ENCODE assay signal across 9 mouse cellular contexts in genomic region chr19:46435492-46435891, GRCm38 (mm10). TPM values are rescaled to one million over a fixed set of nuclear protein-coding genes. Genes with fewer than 3 reads are reported as not detected.
A peak's percentile ranks its signal among the peaks of the same experiment; 100 is the strongest.
DNase-seq lines count a peak whose midpoint lies in the region; ATAC-seq and TF ChIP-seq lines count a peak whose summit lies in the region.
"Had no signal": no experiment of that assay in that cellular context is flagged by ENCODE, and none has a peak within 500 bp of the region (broad histone marks: within the 10 kb centered on the region; RNA-seq: fewer than 3 reads in every experiment).

No protein-coding gene starts in this region.

- TF ChIP-seq POLR2A in bone marrow, adult 2 months (IDR thresholded peaks at IDR 0.05; ENCODE audit: borderline replicate concordance, control insufficient read depth, low read depth, low read length), result no peak

- no peak overlapping the region for H3K4me3 ChIP-seq in kidney, postnatal 0 days (replicated peaks; ENCODE audit: low read depth, low read length)
- no peak overlapping the region for H3K4me3 ChIP-seq in kidney, embryonic 16.5 days (ENCODE audit: low read length)
- H3K4me3 ChIP-seq in bone marrow, adult 2 months (replicated peaks; ENCODE audit: control insufficient read depth, low read depth, low read length), result no peak overlapping the region

- DNase-seq in kidney, postnatal 0 days (ENCODE audit: low spot score), result peak; percentile 44
- peak; percentile 44 for DNase-seq in CD4-positive helper T cell, adult 2 months (ENCODE audit: low read depth, low spot score)
- DNase-seq in layer of hippocampus, adult 11-12 months (ENCODE audit: low spot score), result no peak
- no peak for DNase-seq in kidney, postnatal 36 days
- DNase-seq: gastrocnemius, postnatal 36 days had no signal

- no peak for ATAC-seq in kidney, postnatal 0 days (replicated peaks; ENCODE audit: low FRiP score, low read depth)
- ATAC-seq in kidney, embryonic 16.5 days (ENCODE audit: low FRiP score, low TSS enrichment), result no peak
- peak; percentile 40; the same call in 1 of the 2 replicates for ATAC-seq in megakaryocyte, adult 5-6 weeks (ENCODE audit: poor library complexity, severe bottlenecking)
- no peak for ATAC-seq in inflammation-experienced regulatory T-cells, adult 6 months

- no peaks in the 10 kb centered on the region for H3K27me3 ChIP-seq in kidney, postnatal 0 days (ENCODE audit: insufficient read depth, low read length)
- no peaks in the 10 kb centered on the region for H3K27me3 ChIP-seq in kidney, embryonic 16.5 days (ENCODE audit: insufficient read depth, low read length)

- no peaks in the 10 kb centered on the region for H3K9me3 ChIP-seq in kidney, postnatal 0 days (replicated peaks; ENCODE audit: low read length)
- H3K9me3 ChIP-seq in kidney, embryonic 16.5 days (ENCODE audit: low read length), result no peaks in the 10 kb centered on the region

- peaks cover under 1% of the 10 kb centered on the region; the same call in 1 of the 2 replicates for H3K4me1 ChIP-seq in kidney, postnatal 0 days (replicated peaks; ENCODE audit: insufficient read depth, low read length)
- peaks cover 7% of the 10 kb centered on the region for H3K4me1 ChIP-seq in kidney, embryonic 16.5 days (ENCODE audit: insufficient read depth, low read length)
- no peaks in the 10 kb centered on the region for H3K4me1 ChIP-seq in bone marrow, adult 2 months (ENCODE audit: control insufficient read depth, insufficient read depth, low read length)

- 0 out of 2 replicates have a peak, but pooled peaks cover 3% of the 10 kb centered on the region for H3K36me3 ChIP-seq in kidney, postnatal 0 days (ENCODE audit: insufficient read depth, low read length)
- 0 out of 2 replicates have a peak, but pooled peaks cover 5% of the 10 kb centered on the region for H3K36me3 ChIP-seq in kidney, embryonic 16.5 days (ENCODE audit: insufficient read depth, low read length)

- peak; percentile 74 for TF ChIP-seq CTCF in kidney, postnatal 0 days (IDR thresholded peaks at IDR 0.05; ENCODE audit: low read depth)
- peak; percentile 65 for TF ChIP-seq CTCF in bone marrow, adult 2 months (IDR thresholded peaks at IDR 0.05; ENCODE audit: control insufficient read depth, insufficient read depth, low read length)

- H3K9ac ChIP-seq in kidney, postnatal 0 days (ENCODE audit: low read depth, low read length), result no peak overlapping the region
- H3K9ac ChIP-seq in kidney, embryonic 16.5 days (replicated peaks; ENCODE audit: low read length), result no peak overlapping the region

- no peak overlapping the region for H3K27ac ChIP-seq in kidney, postnatal 0 days
- H3K27ac ChIP-seq in kidney, embryonic 16.5 days (ENCODE audit: low read length), result no peak overlapping the region
- no peak overlapping the region for H3K27ac ChIP-seq in bone marrow, adult 2 months (ENCODE audit: control insufficient read depth, insufficient read depth, low read depth, low read length, poor library complexity)

- H3K4me2 ChIP-seq in kidney, postnatal 0 days (ENCODE audit: low read length), result no peak overlapping the region
- H3K4me2 ChIP-seq in kidney, embryonic 16.5 days (replicated peaks; ENCODE audit: low read depth, low read length), result no peak overlapping the region

- 16% methylated on average over 7 of the region's 7 CpGs for WGBS in kidney, postnatal 0 days
- 14% methylated on average over 7 of the region's 7 CpGs for WGBS in kidney, embryonic 16.5 days
- 41% methylated on average over 7 of the region's 7 CpGs for WGBS in bone marrow, adult 2 months

RNA-seq across cellular contexts. Expression of gene Sufu, which starts 38.8 kb away (rescaled TPM):
- polyA plus RNA-seq in kidney, postnatal 0 days (2015; fragmentation: Nextera tagmentation; extraction: Ambion mirVana), result 30.6 and 33.0 TPM in 2 replicates
- 50.7 and 54.0 TPM in 2 replicates for polyA plus RNA-seq in kidney, embryonic 16.5 days (2015; fragmentation: Nextera tagmentation; extraction: Ambion mirVana)
- 5.3 and 6.3 TPM in 2 replicates for polyA plus RNA-seq in bone marrow, adult 2 months (2011; ENCODE audit: insufficient read depth, insufficient read length, low replicate concordance, missing spikeins)
- total RNA-seq in megakaryocyte, adult 5-6 weeks (2015), result 6.4 and 6.9 TPM in 2 replicates
- 3.0 and 5.5 TPM in 2 replicates for total RNA-seq in megakaryocyte, adult 5-6 weeks (2017)
- 10 to 100 TPM; 10.7 to 13.6 (median 12.5) TPM for polyA plus RNA-seq in inflammation-experienced regulatory T-cells, adult 6 months (2017; shearing (Covaris generic))

RNA-seq across cellular contexts. Expression of gene Actr1a, which starts 39.9 kb away (rescaled TPM):
- 100.0 and 111 TPM in 2 replicates for polyA plus RNA-seq in kidney, postnatal 0 days (2015; fragmentation: Nextera tagmentation; extraction: Ambion mirVana)
- polyA plus RNA-seq in kidney, embryonic 16.5 days (2015; fragmentation: Nextera tagmentation; extraction: Ambion mirVana), result 143 and 144 TPM in 2 replicates
- 40.3 and 53.5 TPM in 2 replicates for polyA plus RNA-seq in bone marrow, adult 2 months (2011; ENCODE audit: insufficient read depth, insufficient read length, low replicate concordance, missing spikeins)
- total RNA-seq in megakaryocyte, adult 5-6 weeks (2015), result 52.7 and 59.6 TPM in 2 replicates
- total RNA-seq in megakaryocyte, adult 5-6 weeks (2017), result 98.0 and 106 TPM in 2 replicates
- polyA plus RNA-seq in inflammation-experienced regulatory T-cells, adult 6 months (2017; shearing (Covaris generic)), result 100 to 1,000 TPM in 1 of 3 experiments, 10 to 100 TPM in 2; 77.1 to 105 (median 78.0) TPM

Comparison
In these comparisons a context has a peak if more than half of its experiments do, and no peak if none do; other contexts are left out.
1. DNase-seq: peak in kidney, postnatal 0 days (single experiment) and CD4-positive helper T cell, adult 2 months (single experiment); none in layer of hippocampus, adult 11-12 months (single experiment) and kidney, postnatal 36 days (0 of 2).